Mouse (Mus musculus): ENCODE results near the gene Oxtr. TPM values are rescaled to one million over a fixed set of nuclear protein-coding genes. Genes with fewer than 3 reads are reported as not detected.

Gene Oxtr
- polyA plus RNA-seq, 1 experiment from 2014 or later: 0.24 TPM

Other genes starting within 250 kb of the Oxtr start
- 17.9 and 18.0 TPM in 2 replicates for gene Lmcd1, start 216.2 kb downstream of the Oxtr start, polyA plus RNA-seq (2014; fragmentation: Nextera tagmentation; extraction: Ambion mirVana)
- 3.4 and 4.9 TPM in 2 replicates for gene Ssu2, start 101.9 kb downstream of the Oxtr start, polyA plus RNA-seq (2014; fragmentation: Nextera tagmentation; extraction: Ambion mirVana)
- 0.47 and 0.51 TPM in 2 replicates for gene Cav3, start 30.4 kb downstream of the Oxtr start, polyA plus RNA-seq (2014; fragmentation: Nextera tagmentation; extraction: Ambion mirVana)
- 36.4 and 36.9 TPM in 2 replicates for gene Rad18, start 206.7 kb upstream of the Oxtr start, polyA plus RNA-seq (2014; fragmentation: Nextera tagmentation; extraction: Ambion mirVana)